Mouse (Mus musculus) adrenal gland, adult (tissue): Measurements from ENCODE around the gene Ntpcr.

Experiments used
- DNase-seq, 2 experiments: peaks; one replicate each; pipeline ENCODE4 v3.0.0; 2022 to 2023; ENCODE audit warnings: low spot score in 1 of 2; ENCODE audit not compliant: inconsistent age in 2 of 2

Ntpcr gene

GRCm38 (mm10) chr8:125725037-125725820 is 4.5 kb upstream of the Ntpcr start:
- no peak for DNase-seq

GRCm38 (mm10) chr8:125726143-125726542 is 3.6 kb upstream of the Ntpcr start:
- no peak for DNase-seq

- DNase-seq, result no peak
Observed at GRCm38 (mm10) chr8:125726986-125727385, 2.8 kb upstream of the Ntpcr start.

DNA sequence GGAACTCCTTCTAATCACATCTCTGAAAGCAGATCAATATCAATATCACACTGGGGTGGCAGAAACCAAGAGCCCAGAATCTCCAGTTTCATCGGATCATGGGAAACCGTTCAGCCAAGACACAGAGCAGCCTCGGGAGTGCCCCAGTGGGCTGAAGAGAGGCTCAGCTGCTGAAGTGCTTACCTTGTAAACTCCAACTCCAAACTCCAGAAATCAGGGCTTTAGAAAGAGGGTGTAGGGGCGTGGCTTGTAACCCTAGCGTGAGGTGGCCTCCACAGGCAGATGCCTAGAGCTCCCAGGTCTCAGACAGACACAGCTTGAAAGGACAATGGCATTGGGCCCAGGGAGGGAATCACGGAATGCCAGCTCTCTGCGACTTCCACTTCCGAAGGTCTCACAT is 2.0 kb upstream of the Ntpcr start:
- DNase-seq, result no peak

DNA sequence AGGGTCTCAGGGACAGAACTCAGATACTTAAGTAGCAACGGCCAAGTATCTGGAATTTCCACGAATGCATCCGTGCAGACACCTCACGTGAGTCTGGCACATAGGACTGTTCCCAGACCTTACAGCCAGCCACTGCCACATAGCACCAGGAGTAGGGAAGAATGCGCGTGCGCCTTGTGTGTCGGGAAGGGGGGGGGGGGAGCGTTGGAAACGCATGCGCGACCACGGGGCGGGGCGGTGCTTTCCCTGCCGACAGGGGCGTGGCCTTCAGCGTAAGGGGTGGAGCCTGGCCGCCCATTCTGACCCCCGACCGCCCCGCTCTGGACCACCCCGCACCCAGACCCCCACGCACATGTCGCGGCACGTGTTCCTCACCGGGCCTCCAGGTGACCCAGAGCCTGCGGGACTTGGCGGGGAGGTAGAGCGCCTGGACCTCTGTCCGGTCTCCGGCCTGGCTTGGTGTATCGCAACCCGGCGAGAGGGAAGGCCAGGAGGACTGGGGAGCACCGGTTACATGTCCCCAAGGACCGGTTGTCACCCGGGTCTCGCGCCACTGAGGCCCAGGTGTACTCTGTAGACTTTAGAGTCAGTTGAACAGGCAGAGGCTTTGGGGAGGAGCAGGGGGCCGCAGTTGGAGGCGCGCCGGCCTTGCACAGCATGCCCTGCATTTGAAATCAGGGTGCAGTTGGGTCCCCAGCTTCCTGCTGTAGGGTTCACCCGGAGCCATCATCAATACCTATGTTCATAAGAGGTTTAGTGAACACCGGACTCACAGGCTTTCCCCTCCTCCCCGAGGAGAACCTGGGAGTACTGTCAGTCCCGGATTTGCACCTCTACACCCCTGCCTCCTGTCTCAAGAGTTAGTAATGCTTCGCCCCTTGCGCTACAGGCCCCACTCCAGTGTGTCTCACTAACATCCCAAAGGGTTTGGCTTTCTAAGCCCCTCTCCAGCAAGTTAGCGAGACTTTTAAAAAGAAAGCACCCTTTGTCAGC is 4.5 kb downstream of the Ntpcr start:
- peak; percentile 91 to 97 for DNase-seq

DNA sequence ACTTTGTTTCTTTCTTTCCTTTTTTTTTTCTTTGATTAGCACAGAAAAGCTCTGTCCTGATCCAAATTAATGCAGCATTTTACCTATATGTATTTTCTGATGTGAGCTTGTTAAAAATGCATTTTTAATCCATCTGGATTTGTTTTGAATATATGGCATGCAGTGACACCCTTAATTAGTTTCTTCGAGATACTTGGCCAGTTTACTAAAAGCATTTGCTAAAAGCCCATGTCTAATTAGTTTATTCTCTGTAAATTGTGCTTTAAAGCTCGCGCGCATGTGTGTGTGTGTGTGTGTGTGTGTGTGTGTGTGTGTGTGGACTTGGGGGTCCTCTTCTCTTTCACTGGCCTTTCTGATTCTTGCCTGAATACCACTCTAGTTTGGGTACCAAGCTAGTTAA is 9.2 kb downstream of the Ntpcr start:
- no peak for DNase-seq

DNA sequence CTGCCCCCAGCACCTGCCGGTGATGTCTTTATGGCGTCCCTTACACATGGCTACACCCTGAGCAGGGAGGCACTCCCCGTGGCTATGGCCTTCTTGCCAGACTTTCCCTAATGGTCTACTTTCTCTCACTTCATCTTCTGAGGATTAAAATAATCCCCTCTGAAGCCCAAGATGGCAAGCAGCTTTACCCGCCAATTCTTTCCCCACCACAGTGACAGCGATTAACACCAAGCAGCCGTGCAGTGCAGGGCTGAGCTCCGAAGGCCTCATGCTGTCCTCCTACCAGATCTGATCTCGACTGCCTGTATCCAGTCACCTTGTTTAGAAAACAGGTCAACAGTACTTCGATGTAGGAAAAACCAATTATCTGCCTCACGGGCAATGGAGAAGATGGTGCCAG is 10.9 kb downstream of the Ntpcr start:
- no peak for DNase-seq

DNA sequence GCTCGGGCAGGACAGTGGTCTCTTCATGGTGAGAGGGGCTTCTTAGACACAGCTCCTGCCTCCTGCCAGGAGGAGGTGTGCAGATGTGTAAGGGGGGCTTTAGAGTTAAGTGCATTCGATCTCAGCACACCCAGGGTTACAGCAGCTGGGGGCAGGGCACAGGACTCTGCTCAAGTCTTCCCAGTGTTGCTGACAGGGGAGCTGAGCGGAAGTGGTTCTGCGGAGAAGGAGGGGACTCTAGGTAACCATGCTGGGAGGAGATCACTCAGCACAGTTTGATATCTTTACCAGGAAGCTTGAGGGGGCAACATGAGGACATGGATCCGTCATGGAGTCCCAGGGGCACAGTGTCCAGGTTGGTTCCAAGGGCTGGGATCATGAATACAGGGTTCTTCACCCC is 11.6 kb downstream of the Ntpcr start:
- no peak for DNase-seq

DNA sequence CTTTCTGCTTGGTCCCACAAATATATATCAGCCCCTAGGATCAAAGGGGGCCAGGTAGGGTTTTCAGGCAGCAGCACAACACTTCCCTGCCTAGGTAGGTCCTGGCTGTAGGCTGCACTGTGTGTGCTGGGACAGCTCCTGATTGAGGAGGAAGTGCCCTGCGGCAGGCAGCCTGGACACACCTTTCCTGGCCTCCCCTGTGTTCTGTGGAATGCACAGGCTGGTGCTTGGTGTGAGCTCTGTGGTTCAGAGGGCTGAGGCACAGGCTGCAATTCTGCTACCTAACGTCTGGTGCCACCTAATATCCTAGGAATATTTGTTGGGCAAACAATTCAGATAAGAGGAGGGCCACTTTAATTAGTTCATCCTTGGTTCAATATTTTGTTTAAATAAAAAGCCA is 12.1 kb downstream of the Ntpcr start:
- no peak for DNase-seq

GRCm38 (mm10) chr8:125742406-125742805 is 12.6 kb downstream of the Ntpcr start:
- peak in 1 of 2 experiments; percentile 63 for DNase-seq

DNA sequence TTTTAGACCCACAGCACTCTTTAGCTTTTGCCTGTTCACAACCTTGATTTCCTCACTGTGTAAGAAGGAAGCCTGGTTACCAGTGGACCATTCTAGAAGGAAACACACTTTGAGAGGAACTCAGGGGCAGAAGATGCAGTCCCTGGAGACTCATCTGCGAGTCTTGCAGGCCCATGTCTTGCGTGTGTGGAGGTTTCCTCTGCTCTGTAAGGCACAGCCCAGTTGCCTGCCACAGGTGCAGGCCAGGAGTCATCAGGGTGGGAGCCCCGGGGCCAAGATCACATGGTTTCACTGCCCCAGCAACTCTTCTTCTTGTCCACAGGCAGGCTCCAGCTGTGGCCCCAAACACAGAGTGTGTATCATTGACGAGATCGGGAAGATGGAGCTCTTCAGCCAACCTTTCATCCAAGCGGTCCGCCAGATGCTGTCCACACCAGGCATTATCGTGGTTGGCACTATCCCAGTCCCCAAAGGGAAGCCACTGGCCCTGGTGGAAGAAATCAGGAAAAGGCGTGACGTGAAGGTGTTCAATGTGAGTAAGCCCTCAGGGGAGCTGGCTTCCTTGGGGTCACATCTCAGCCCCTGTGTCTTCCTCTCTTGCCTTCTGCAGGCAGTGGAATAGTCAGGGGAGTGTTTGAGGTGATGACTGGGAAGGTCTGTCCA is 15.3 kb downstream of the Ntpcr start:
- DNase-seq, result no peak

- DNase-seq, result no peak
Observed at GRCm38 (mm10) chr8:125747390-125747789, 17.6 kb downstream of the Ntpcr start.

DNA sequence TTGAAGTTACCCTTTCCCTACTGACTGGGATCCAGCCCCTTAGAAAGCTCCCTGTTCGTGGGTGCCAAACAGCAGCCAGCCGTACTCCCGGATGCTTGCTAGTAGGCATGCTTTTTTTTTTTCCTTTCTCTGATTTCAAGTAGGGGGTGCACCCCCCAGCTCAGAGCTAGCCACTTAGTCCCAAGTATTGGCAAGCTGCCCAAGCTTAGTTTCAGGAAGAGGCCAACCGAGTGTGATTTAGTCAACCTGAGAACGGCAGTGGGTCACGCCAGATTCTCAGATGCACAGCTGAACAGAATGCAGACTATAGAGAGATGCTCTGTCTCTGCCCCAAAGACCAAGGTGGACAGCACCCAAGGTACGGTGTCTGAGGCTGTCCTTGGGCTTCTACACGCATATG is 21.1 kb downstream of the Ntpcr start:
- no peak for DNase-seq

GRCm38 (mm10) chr8:125755896-125756295 is 26.1 kb downstream of the Ntpcr start:
- DNase-seq, result no peak

DNA sequence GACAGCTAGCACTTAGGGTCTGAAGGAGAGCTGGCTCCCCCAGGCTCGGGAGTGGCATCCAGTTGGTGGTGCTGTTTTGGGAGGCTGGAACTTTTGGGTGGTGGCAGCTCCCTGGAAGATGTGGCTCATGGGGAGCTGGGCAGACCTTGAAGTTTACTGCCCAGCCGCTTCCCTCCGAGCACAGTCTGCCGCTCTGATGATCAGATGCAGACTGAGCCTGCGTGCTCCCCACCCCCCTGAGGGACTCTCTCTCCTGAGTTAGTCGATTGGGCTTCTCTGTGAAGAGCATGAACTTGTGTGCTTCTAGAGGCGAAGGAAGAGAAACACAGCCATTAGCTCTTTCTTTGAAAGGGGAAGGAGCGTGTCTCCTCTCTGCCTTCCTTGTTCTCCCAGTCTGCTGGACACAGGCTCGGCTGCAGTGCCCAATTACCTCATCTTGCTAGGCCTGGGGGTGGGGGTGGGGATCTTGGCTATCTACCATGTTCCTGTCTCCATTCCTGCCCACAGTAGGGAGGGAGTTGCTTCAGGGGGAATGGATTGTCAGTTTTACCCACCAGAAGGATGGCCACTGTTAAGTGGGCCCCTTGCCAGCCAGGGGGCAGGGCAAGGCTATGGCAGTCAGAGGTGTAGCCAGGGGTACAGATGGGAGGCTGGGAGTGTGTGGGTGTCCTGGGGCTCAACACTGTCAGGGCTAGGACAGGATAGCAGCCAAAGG is 26.8 kb downstream of the Ntpcr start:
- DNase-seq, result peak; percentile 27 to 43

GRCm38 (mm10) chr8:125757106-125757496 is 27.3 kb downstream of the Ntpcr start:
- no peak for DNase-seq

DNA sequence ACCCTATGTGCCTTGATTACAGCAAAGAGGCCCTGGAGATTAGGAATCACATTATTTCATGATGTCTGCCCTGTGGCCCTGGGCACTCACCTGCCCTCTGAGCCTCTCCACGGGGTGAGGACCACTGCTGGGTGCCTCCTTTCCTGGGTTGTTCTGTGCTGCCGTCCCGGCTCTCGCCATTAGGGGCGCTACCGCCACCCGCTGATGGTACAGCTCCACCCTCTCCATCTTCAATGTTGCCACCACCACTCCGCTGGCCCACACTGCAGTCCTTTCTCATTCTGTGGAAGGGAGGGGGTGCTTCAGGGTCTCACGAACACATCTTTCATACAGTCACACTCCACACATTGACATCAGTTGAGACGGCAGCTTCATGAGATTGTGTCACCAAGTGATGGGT is 29.3 kb downstream of the Ntpcr start:
- DNase-seq, result peak in 1 of 2 experiments; percentile 67

DNA sequence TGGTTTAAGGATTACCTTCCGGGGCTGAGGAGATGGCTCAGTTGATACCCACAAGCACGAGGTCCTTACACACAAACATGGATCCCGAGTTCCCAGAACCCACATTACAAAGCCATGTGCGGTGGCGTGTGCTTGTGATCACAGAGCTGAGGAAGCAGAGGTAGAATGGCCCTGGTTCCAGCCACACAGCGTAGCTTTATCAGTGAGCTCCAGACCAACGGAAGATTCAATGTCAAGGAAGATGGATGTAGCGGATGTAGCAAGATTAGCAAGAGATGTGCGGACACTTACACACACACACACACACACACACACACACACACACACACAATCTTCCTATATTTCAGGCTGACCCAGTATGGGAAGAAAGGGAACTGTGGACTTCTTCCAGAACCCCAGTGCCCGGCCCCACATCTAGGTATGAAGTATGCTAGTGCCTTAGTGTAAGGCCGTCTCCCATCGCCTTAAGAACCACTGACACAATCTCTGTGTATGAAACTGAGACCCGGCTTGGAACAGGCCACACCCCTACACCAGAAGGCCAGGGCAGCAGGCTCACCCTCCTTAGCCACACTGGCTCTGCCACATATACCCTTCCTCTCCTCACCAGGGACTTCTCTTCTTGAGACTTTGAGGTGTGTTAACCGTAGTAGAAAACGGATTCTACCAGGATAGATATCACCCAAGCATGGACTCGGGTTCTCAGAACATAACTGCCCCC is 33.5 kb downstream of the Ntpcr start:
- no peak for DNase-seq

DNA sequence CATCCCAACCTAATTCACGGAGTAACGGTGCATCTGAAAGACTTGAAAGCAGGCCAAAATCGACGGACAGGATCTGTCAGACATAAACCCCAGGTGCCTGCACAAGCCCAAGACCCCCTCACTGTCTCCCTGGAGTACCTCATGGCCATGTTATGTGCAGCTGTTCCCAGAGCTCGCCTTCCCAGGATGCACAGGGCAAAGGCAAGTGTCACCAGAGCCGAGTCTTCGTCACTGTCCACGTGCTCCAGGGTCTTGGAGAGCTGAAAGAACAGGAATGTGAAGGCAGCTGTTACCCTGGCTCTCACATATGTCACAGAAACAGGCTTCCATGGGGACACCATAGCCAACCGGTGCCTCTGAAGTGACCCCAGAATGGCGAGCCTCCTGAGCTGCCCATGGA is 38.3 kb downstream of the Ntpcr start:
- no peak for DNase-seq

GRCm38 (mm10) chr8:125772300-125772699 is 42.5 kb downstream of the Ntpcr start:
- DNase-seq, result no peak
